Mouse (Mus musculus) Patski (cell line): ENCODE measurements at regions not wholly inside any gene's neighbourhood (a gene's known extent, or its start where the extent isn't known, plus 50 kb on each side); places are given as distances from the start of the nearest gene placed in this dataset.

ENCODE experiments used
- ATAC-seq: fragments of 100-300 bp; one replicate; pipeline ENCODE4 v1.8.0; 2021
- CTCF ChIA-PET: fragments of 350-600 bp; sonication (Branson Sonifier 250); formaldehyde crosslinking; loops from one replicate; lab custom pipeline; 2022; ENCODE audit warnings: inconsistent platforms; lab: Charles Lee
- POLR2A ChIA-PET: fragments of 350-600 bp; sonication (Branson Sonifier 250); formaldehyde crosslinking; loops from one replicate; lab custom pipeline; 2022; ENCODE audit warnings: antibody characterized with exemption, inconsistent platforms; lab: Charles Lee
- DNase-seq: peaks from one replicate; pipeline ENCODE4 v3.0.0-alpha.2; 2011; ENCODE audit warnings: low read depth, low spot score
- H3K27me3 ChIP-seq: fragments of 371-371 bp; one replicate; pipeline ENCODE4 v1.5.1; 2021
- CTCF ChIP-seq: fragments of 100-300 bp; IDR thresholded peaks from one replicate; pipeline ENCODE4 v1.5.1; 2021
- in situ Hi-C: fragments of 300-500 bp; cut with MboI; formaldehyde crosslinking; loops from 3 replicates; pipeline ENCODE4 v1.11.1; 2018; ENCODE audit warnings: low pct_unique_long_range_greater_than_20kb, mixed read lengths

GRCm38 (mm10) chr4:110125067-110125784, 147.4 kb downstream of the Dmrta2 start:
- CTCF ChIA-PET = no interaction called here
- in situ Hi-C loops = loop anchor here (25.0 kb wide), 1 partner anchor 362 kb away; no protein-coding TSS in a partner anchor
- H3K27me3 ChIP-seq = peaks cover 9% of the 10 kb centered on the region
- POLR2A ChIA-PET = no interaction called here
- ATAC-seq (no peak), DNase-seq (no peak)
- TF ChIP-seq CTCF = no peak

DNA sequence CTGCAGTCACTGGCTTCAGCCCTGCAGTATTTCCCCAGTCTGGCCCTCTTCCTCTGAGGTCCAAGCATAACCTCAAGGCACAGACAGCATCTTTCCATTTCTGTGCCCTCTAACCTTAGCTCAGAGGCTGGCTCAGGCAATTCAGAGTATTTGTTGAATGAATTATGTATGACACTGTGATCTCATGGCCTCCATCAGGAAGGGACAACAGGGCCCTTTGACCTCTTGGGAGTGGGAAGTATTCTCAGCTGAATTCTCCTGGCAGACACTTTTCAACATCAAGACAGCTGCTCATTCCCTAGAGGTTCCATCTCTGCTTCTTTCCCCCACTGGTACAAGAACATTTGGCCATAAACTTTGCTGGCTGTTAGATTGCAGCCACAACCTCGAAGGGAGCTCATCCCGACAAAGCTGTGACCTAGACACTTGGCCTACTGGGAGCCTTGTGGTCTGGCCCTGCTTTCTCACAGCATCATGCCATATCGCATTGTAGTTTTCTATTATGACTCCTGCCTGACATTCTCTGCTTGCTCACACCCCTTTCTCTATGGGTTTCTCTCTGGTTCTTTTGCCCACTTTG, 150.2 kb downstream of the Dmrta2 start:
- H3K27me3 ChIP-seq = no peaks in the 10 kb centered on the region
- TF ChIP-seq CTCF = no peak
- in situ Hi-C loops = loop anchor here (25.0 kb wide), 1 partner anchor 359 kb away; no protein-coding TSS in a partner anchor
- ChIA-PET CTCF (interaction anchor here (1.0 to 1.1 kb wide), 4 partner anchors 13 to 151 kb away, joined by 3 to 4 read pairs (median 3); no protein-coding TSS in a partner anchor), POLR2A (no interaction called here)
- ATAC-seq (no peak), DNase-seq (no peak)

- DNase-seq = no peak
- no peaks in the 10 kb centered on the region for H3K27me3 ChIP-seq
- ChIA-PET POLR2A (no interaction called here), CTCF (interaction anchor here (1.0 to 1.3 kb wide), 4 partner anchors 9 to 35 kb away, joined by 3 to 4 read pairs (median 4); no protein-coding TSS in a partner anchor)
- in situ Hi-C loops = loop anchor here (25.0 kb wide), 1 partner anchor 358 kb away; no protein-coding TSS in a partner anchor
- peak; percentile 57 for ATAC-seq
- peak; percentile 85 for TF ChIP-seq CTCF
These were observed 151.1 kb downstream of the Dmrta2 start for GRCm38 (mm10) chr4:110128918-110129317.

DNA sequence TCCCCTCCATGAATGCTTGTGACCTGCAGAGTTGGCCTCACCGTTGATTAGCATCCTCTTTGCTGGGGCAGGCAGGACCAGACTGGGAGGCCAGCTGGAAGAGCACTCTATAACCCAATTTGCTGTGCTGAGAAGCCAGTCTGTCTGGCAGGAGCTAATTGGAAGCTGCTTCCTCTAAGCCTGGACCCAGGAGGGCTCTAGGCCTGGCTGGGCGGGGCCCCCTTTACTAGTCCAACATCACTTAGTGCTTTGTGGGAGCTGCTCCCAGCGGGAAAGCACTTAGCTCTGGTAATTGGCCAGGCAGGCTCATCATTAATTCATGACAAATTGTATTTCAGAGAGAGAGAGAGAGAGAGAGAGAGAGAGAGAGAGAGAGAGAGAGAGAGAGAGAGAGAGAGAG, 151.7 kb downstream of the Dmrta2 start:
- POLR2A ChIA-PET = no interaction called here
- ATAC-seq (no peak), DNase-seq (no peak)
- in situ Hi-C loops = loop anchor here (25.0 kb wide), 1 partner anchor 358 kb away; no protein-coding TSS in a partner anchor
- no peak for TF ChIP-seq CTCF
- no peaks in the 10 kb centered on the region for H3K27me3 ChIP-seq
- CTCF ChIA-PET = interaction anchor here (1.3 kb wide), 1 partner anchor 9 kb away, joined by 4 read pairs; no protein-coding TSS in a partner anchor

DNA sequence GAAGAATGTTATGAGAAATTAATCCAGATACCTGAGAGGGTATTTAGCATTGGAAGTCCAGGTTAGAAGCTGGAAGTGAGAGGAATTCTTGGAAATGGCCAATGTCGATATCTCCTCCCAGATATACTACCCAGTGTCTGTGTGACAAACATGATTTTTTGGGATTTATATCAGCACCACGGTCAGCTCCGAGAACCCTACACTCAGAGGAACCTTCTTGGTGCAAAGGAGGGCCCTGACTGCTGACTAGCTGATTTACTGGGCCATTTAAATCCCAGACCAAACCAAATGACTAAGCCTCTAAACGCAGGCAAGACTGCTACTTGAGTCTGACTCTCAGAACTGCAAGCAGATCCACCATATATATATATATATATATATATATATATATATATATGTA, 154.2 kb downstream of the Dmrta2 start:
- no peak for TF ChIP-seq CTCF
- CTCF ChIA-PET = interaction anchor here (1.3 to 1.5 kb wide), 2 partner anchors 16 to 94 kb away, joined by 3 read pairs; no protein-coding TSS in a partner anchor
- POLR2A ChIA-PET = no interaction called here
- in situ Hi-C loops = loop anchor here (25.0 kb wide), 1 partner anchor 355 kb away; no protein-coding TSS in a partner anchor
- H3K27me3 ChIP-seq = no peaks in the 10 kb centered on the region
- DNase-seq (no peak), ATAC-seq (no peak)

DNA sequence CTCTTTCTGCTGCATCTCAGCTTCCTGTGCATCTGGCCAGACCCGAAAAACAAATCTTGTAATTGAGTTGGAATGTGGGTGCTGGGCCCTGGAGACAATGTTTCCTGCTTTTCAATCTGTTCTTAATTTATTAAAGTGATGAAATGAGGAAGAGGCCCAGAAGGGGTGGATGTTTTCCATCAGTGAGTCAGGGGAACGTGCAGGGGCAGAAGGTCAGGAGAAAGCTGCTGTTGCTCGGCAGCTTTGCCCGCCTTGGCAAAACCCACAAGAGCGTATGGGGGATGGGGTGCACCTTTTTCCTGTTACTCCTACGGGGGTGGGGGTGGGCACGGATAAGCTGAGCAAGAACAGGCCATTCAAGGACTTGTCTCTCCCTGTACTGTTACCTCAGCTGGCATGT, 156.2 kb downstream of the Dmrta2 start:
- TF ChIP-seq CTCF = no peak
- H3K27me3 ChIP-seq = no peaks in the 10 kb centered on the region
- ATAC-seq (no peak), DNase-seq (no peak)
- ChIA-PET CTCF (no interaction called here), POLR2A (no interaction called here)
- in situ Hi-C loops = loop anchor here (25.0 kb wide), 1 partner anchor 353 kb away; no protein-coding TSS in a partner anchor

DNA sequence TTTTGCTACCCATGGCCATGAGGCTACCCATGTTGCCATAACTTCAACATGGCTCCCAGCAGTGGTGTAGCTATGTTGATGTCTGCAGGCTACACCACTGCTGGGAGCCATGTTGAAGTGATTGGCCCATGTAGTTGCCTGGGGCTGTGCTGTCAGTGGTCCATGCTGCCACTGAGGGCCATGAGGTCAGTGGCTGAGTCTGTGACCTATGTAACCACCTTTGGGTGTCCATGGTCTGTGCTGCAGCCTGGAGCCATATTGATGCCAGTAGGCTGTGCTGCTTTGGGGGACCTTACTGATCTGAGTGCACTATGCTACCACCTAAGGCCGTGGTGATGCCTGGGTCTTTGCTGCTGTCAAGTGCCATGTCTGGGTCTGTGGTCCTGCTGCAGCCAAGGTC, 167.4 kb downstream of the Dmrta2 start:
- no peaks in the 10 kb centered on the region for H3K27me3 ChIP-seq
- ATAC-seq (no peak), DNase-seq (no peak)
- CTCF ChIA-PET = no interaction called here
- POLR2A ChIA-PET = no interaction called here
- no peak for TF ChIP-seq CTCF
- in situ Hi-C loops = loop anchor here (25.0 kb wide), 1 partner anchor 342 kb away; no protein-coding TSS in a partner anchor

GRCm38 (mm10) chr4:110152103-110152946, 174.5 kb downstream of the Dmrta2 start:
- ChIA-PET POLR2A (no interaction called here), CTCF (no interaction called here)
- TF ChIP-seq CTCF = no peak
- DNase-seq = no peak
- no peaks in the 10 kb centered on the region for H3K27me3 ChIP-seq
- no peak for ATAC-seq
- in situ Hi-C loops = no loop called here
